Mouse (Mus musculus) heart, embryonic 12.5 days (tissue): ENCODE data around the gene Rragd. TPM values are rescaled to one million over a fixed set of nuclear protein-coding genes. Genes with fewer than 3 reads are reported as not detected.
"Not testable (repeated sequence)": the region's sequence is repeated elsewhere in the genome, so short reads cannot be mapped to it uniquely, and the experiment has no call there.

Experiments
- ATAC-seq: fragments of 200-750 bp; cut with Nextera tagmentation; 2 replicates; pipeline ENCODE4 v1.8.0; 2017; ENCODE audit warnings: moderate TSS enrichment, moderate library complexity; ENCODE audit not compliant: insufficient number of reproducible peaks, low FRiP score
- H3K27ac ChIP-seq: fragments of 300-500 bp; sonication (generic); 2 replicates; pipeline ENCODE4 v1.5.1; 2016; ENCODE audit warnings: mild to moderate bottlenecking, moderate library complexity; ENCODE audit not compliant: poor library complexity, severe bottlenecking
- H3K27me3 ChIP-seq: fragments of 300-500 bp; sonication (generic); replicated peaks from 2 replicates; pipeline ENCODE4 v1.6.1; 2016; ENCODE audit warnings: mild to moderate bottlenecking, moderate library complexity
- H3K36me3 ChIP-seq: fragments of 300-500 bp; sonication (generic); 2 replicates; pipeline ENCODE4 v1.6.1; 2016; ENCODE audit warnings: mild to moderate bottlenecking, moderate library complexity
- H3K4me1 ChIP-seq: fragments of 300-500 bp; sonication (generic); replicated peaks from 2 replicates; pipeline ENCODE4 v1.6.1; 2016; ENCODE audit warnings: mild to moderate bottlenecking
- H3K4me2 ChIP-seq: fragments of 300-500 bp; sonication (generic); 2 replicates; pipeline ENCODE4 v1.6.1; 2016; ENCODE audit warnings: mild to moderate bottlenecking, moderate library complexity
- H3K4me3 ChIP-seq: fragments of 300-500 bp; sonication (generic); 2 replicates; pipeline ENCODE4 v1.5.1; 2016; ENCODE audit warnings: mild to moderate bottlenecking
- H3K9ac ChIP-seq: fragments of 300-500 bp; sonication (generic); 2 replicates; pipeline ENCODE4 v1.6.1; 2016; ENCODE audit warnings: mild to moderate bottlenecking, moderate library complexity
- H3K9me3 ChIP-seq: fragments of 300-500 bp; sonication (generic); replicated peaks from 2 replicates; pipeline ENCODE4 v1.6.1; 2016; ENCODE audit warnings: mild to moderate bottlenecking, moderate library complexity
- WGBS: fragments of 180-500 bp; shearing (Covaris S2); methylation state at CpG from one replicate; pipeline ENCODE4 v1.1.7; 2016; 5-methylcytosine and 5-hydroxymethylcytosine counted together
- polyA plus RNA-seq: library from polyadenylated mRNA; unstranded; fragments of >200 nt; fragmentation: Nextera tagmentation; extraction: Ambion mirVana; gene quantifications from 2 replicates; pipeline ENCODE4 v1.2.1, GENCODE M21; 2016

Rragd gene
- polyA plus RNA-seq, 1 experiment from 2014 or later = 61.2 TPM

- 1% methylated on average over 3 of the region's 3 CpGs for WGBS
- H3K9ac ChIP-seq = 0 out of 2 replicates have a peak overlapping the region, but pooled peaks have one; percentile 0
- H3K27me3 ChIP-seq = no peaks in the 10 kb centered on the region
- peak; percentile 51 for ATAC-seq
- peak overlapping the region; percentile 93 for H3K4me2 ChIP-seq
- peaks cover 41% of the 10 kb centered on the region for H3K4me1 ChIP-seq
- H3K9me3 ChIP-seq = no peaks in the 10 kb centered on the region
- H3K4me3 ChIP-seq = 0 out of 2 replicates have a peak overlapping the region, but pooled peaks have one; percentile 3
- H3K36me3 ChIP-seq = no peaks in the 10 kb centered on the region
- peak overlapping the region; percentile 87 for H3K27ac ChIP-seq
Measured at GRCm38 (mm10) chr4:32985684-32986083, 2.8 kb downstream of the Rragd start.

GRCm38 (mm10) chr4:32987006-32987405 is 4.2 kb downstream of the Rragd start:
- H3K9ac ChIP-seq = no peak overlapping the region
- no peaks in the 10 kb centered on the region for H3K36me3 ChIP-seq
- no peaks in the 10 kb centered on the region for H3K27me3 ChIP-seq
- no peak for ATAC-seq
- no peak overlapping the region for H3K4me2 ChIP-seq
- H3K9me3 ChIP-seq = no peaks in the 10 kb centered on the region
- WGBS = 50% methylated on average over 3 of the region's 3 CpGs
- no peak overlapping the region for H3K4me3 ChIP-seq
- no peak overlapping the region for H3K27ac ChIP-seq
- H3K4me1 ChIP-seq = peaks cover 37% of the 10 kb centered on the region

GRCm38 (mm10) chr4:32989346-32989745 is 6.5 kb downstream of the Rragd start:
- H3K36me3 ChIP-seq = peaks cover 3% of the 10 kb centered on the region; the same call in 1 of the 2 replicates
- no peak overlapping the region for H3K4me3 ChIP-seq
- no peak overlapping the region for H3K9ac ChIP-seq
- peaks cover 38% of the 10 kb centered on the region for H3K4me1 ChIP-seq
- H3K27ac ChIP-seq = no peak overlapping the region
- no peak overlapping the region for H3K4me2 ChIP-seq
- 78% methylated on average over 2 of the region's 2 CpGs for WGBS
- H3K27me3 ChIP-seq = no peaks in the 10 kb centered on the region
- no peak for ATAC-seq
- H3K9me3 ChIP-seq = no peaks in the 10 kb centered on the region

- Histone ChIP-seq H3K27me3 (no peaks in the 10 kb centered on the region), H3K9me3 (no peaks in the 10 kb centered on the region), H3K36me3 (peaks cover 17% of the 10 kb centered on the region), H3K4me3 (no peak overlapping the region), H3K4me2 (no peak overlapping the region), H3K9ac (no peak overlapping the region), H3K4me1 (peaks cover 10% of the 10 kb centered on the region; the same call in 1 of the 2 replicates), H3K27ac (no peak overlapping the region)
- ATAC-seq = no peak
- 81% methylated on average over 3 of the region's 3 CpGs for WGBS
Measured at GRCm38 (mm10) chr4:32994168-32994567, 11.3 kb downstream of the Rragd start.

GRCm38 (mm10) chr4:32996083-32996482 is 13.2 kb downstream of the Rragd start:
- H3K4me2 ChIP-seq = no peak overlapping the region
- H3K36me3 ChIP-seq = peaks cover 21% of the 10 kb centered on the region
- WGBS = 96% methylated on average over 5 of the region's 5 CpGs
- no peak overlapping the region for H3K9ac ChIP-seq
- H3K27ac ChIP-seq = no peak overlapping the region
- H3K9me3 ChIP-seq = no peaks in the 10 kb centered on the region
- H3K4me3 ChIP-seq = no peak overlapping the region
- H3K4me1 ChIP-seq = peaks cover 10% of the 10 kb centered on the region; the same call in 1 of the 2 replicates
- no peaks in the 10 kb centered on the region for H3K27me3 ChIP-seq
- ATAC-seq = no peak

GRCm38 (mm10) chr4:32997571-32997970 is 14.7 kb downstream of the Rragd start:
- Histone ChIP-seq H3K9ac (no peak overlapping the region), H3K4me2 (no peak overlapping the region), H3K27me3 (no peaks in the 10 kb centered on the region), H3K4me1 (no peaks in the 10 kb centered on the region), H3K27ac (no peak overlapping the region), H3K4me3 (no peak overlapping the region), H3K36me3 (peaks cover 21% of the 10 kb centered on the region), H3K9me3 (no peaks in the 10 kb centered on the region)
- 92% methylated on average over 5 of the region's 5 CpGs for WGBS
- ATAC-seq = no peak

GRCm38 (mm10) chr4:32998996-32999395 is 16.2 kb downstream of the Rragd start:
- 97% methylated on average over 8 of the region's 8 CpGs for WGBS
- Histone ChIP-seq H3K27ac (no peak overlapping the region), H3K9ac (no peak overlapping the region), H3K4me2 (no peak overlapping the region), H3K9me3 (no peaks in the 10 kb centered on the region), H3K4me1 (no peaks in the 10 kb centered on the region), H3K36me3 (peaks cover 20% of the 10 kb centered on the region), H3K4me3 (no peak overlapping the region), H3K27me3 (no peaks in the 10 kb centered on the region)
- ATAC-seq = no peak

- Histone ChIP-seq H3K9me3 (no peaks in the 10 kb centered on the region), H3K27ac (no peak overlapping the region), H3K36me3 (peaks cover 22% of the 10 kb centered on the region), H3K4me2 (no peak overlapping the region), H3K9ac (no peak overlapping the region), H3K4me3 (no peak overlapping the region), H3K27me3 (no peaks in the 10 kb centered on the region), H3K4me1 (no peaks in the 10 kb centered on the region)
- 74% methylated on average over 3 of the region's 3 CpGs for WGBS
- no peak for ATAC-seq
Measured at GRCm38 (mm10) chr4:33002081-33002480, 19.2 kb downstream of the Rragd start.

- not testable (repeated sequence) for H3K27me3 ChIP-seq, ATAC-seq, H3K9me3 ChIP-seq, H3K4me3 ChIP-seq, H3K4me1 ChIP-seq, H3K27ac ChIP-seq, H3K9ac ChIP-seq, H3K4me2 ChIP-seq
- WGBS = 84% methylated on average over 10 of the region's 10 CpGs
- H3K36me3 ChIP-seq = peaks cover 21% of the 10 kb centered on the region
Measured at GRCm38 (mm10) chr4:33005595-33006470, 23.0 kb downstream of the Rragd start.

- Histone ChIP-seq H3K27ac (no peak overlapping the region), H3K4me1 (no peaks in the 10 kb centered on the region), H3K4me2 (no peak overlapping the region), H3K9me3 (no peaks in the 10 kb centered on the region), H3K36me3 (peaks cover 26% of the 10 kb centered on the region), H3K4me3 (no peak overlapping the region), H3K27me3 (no peaks in the 10 kb centered on the region), H3K9ac (no peak overlapping the region)
- 91% methylated on average over 11 of the region's 11 CpGs for whole genome bisulfite sequencing
- ATAC-seq = no peak
Measured at GRCm38 (mm10) chr4:33006844-33007243, 24.0 kb downstream of the Rragd start.

GRCm38 (mm10) chr4:33007443-33008217 is 24.8 kb downstream of the Rragd start:
- Histone ChIP-seq H3K9ac (no peak overlapping the region), H3K27me3 (no peaks in the 10 kb centered on the region), H3K36me3 (peaks cover 26% of the 10 kb centered on the region), H3K9me3 (no peaks in the 10 kb centered on the region), H3K4me2 (no peak overlapping the region), H3K27ac (no peak overlapping the region), H3K4me3 (no peak overlapping the region), H3K4me1 (no peaks in the 10 kb centered on the region)
- no peak for ATAC-seq
- WGBS = 60% methylated on average over 9 of the region's 9 CpGs
